Mouse (Mus musculus): ENCODE data around the gene Ybx2. TPM values are rescaled to one million over a fixed set of nuclear protein-coding genes. Genes with fewer than 3 reads are reported as not detected.

Ybx2 gene
- polyA plus RNA-seq, 1 experiment from 2014 or later, result 6.4 TPM

GRCm38 (mm10) chr11:69960616-69961015 lies 25.0 kb downstream of the Ybx2 start:
- peaks cover 52% of the 10 kb centered on the region for H3K27me3 ChIP-seq (ENCODE audit: poor library complexity, severe bottlenecking)

GRCm38 (mm10) chr11:69961841-69962240 lies 26.2 kb downstream of the Ybx2 start:
- no peak overlapping the region for H3K4me3 ChIP-seq
- H3K27ac ChIP-seq, result no peak overlapping the region
- peaks cover 19% of the 10 kb centered on the region for H3K4me1 ChIP-seq
- no peaks in the 10 kb centered on the region for H3K36me3 ChIP-seq (replicated peaks)
- DNase-seq (ENCODE audit: extremely low spot score, low spot score), result no peak
- H3K27me3 ChIP-seq (ENCODE audit: poor library complexity, severe bottlenecking), result peaks cover 64% of the 10 kb centered on the region
- no peaks in the 10 kb centered on the region for H3K9me3 ChIP-seq
- WGBS, result 56% methylated on average over 5 of the region's 5 CpGs

More at GRCm38 (mm10) chr11:69960616-69961015, 25.0 kb downstream of the Ybx2 start:
- Histone ChIP-seq H3K36me3 (replicated peaks) (no peaks in the 10 kb centered on the region), H3K27ac (no peak overlapping the region), H3K9me3 (no peaks in the 10 kb centered on the region), H3K4me1 (peaks cover 8% of the 10 kb centered on the region), H3K4me3 (no peak overlapping the region; the same call in 1 of the 2 replicates)
- 26% methylated on average over 5 of the region's 5 CpGs for WGBS
- no peak for DNase-seq (ENCODE audit: extremely low spot score, low spot score)

GRCm38 (mm10) chr11:69964650-69965270 lies 29.2 kb downstream of the Ybx2 start, which contains the start of gene Cldn7:
Gene Cldn7 (plus strand): TSS chr11:69964779.
- 8% methylated on average over 24 of the region's 24 CpGs for WGBS
- Histone ChIP-seq H3K4me1 (peaks cover 21% of the 10 kb centered on the region), H3K27me3 (ENCODE audit: poor library complexity, severe bottlenecking) (peaks cover 80% of the 10 kb centered on the region), H3K4me3 (peak within 1 kb of the TSS; percentile 48), H3K27ac (no peak within 1 kb of the TSS), H3K9me3 (no peaks in the 10 kb centered on the region), H3K36me3 (replicated peaks) (peaks cover 24% of the 10 kb centered on the region)
- no peak for DNase-seq (ENCODE audit: extremely low spot score, low spot score)

- WGBS, result 2% methylated on average over 49 of the region's 49 CpGs
- Histone ChIP-seq H3K27me3 (ENCODE audit: poor library complexity, severe bottlenecking) (peaks cover 80% of the 10 kb centered on the region), H3K4me3 (peak overlapping the region; percentile 48), H3K4me1 (peaks cover 21% of the 10 kb centered on the region), H3K9me3 (no peaks in the 10 kb centered on the region), H3K36me3 (replicated peaks) (peaks cover 31% of the 10 kb centered on the region), H3K27ac (peak overlapping the region; percentile 74; the same call in 1 of the 2 replicates)
- no peak for DNase-seq (ENCODE audit: extremely low spot score, low spot score)
Measured at GRCm38 (mm10) chr11:69965271-69966005, 29.8 kb downstream of the Ybx2 start.

- peaks cover 21% of the 10 kb centered on the region for H3K4me1 ChIP-seq
- peak overlapping the region; percentile 74 for H3K27ac ChIP-seq
- peak overlapping the region; percentile 48 for H3K4me3 ChIP-seq
- WGBS, result 2% methylated on average over 59 of the region's 59 CpGs
- no peaks in the 10 kb centered on the region for H3K9me3 ChIP-seq
- peaks cover 35% of the 10 kb centered on the region for H3K36me3 ChIP-seq (replicated peaks)
- peaks cover 72% of the 10 kb centered on the region for H3K27me3 ChIP-seq (ENCODE audit: poor library complexity, severe bottlenecking)
- DNase-seq (ENCODE audit: extremely low spot score, low spot score), result peak; percentile 32
Measured at GRCm38 (mm10) chr11:69966006-69966859, 30.6 kb downstream of the Ybx2 start.

- Histone ChIP-seq H3K4me3 (peak overlapping the region; percentile 48), H3K4me1 (peaks cover 21% of the 10 kb centered on the region), H3K27me3 (ENCODE audit: poor library complexity, severe bottlenecking) (peaks cover 65% of the 10 kb centered on the region), H3K36me3 (replicated peaks) (peaks cover 43% of the 10 kb centered on the region), H3K9me3 (no peaks in the 10 kb centered on the region), H3K27ac (peak overlapping the region; percentile 74)
- DNase-seq (ENCODE audit: extremely low spot score, low spot score), result no peak
- WGBS, result 42% methylated on average over 17 of the region's 17 CpGs
Measured at GRCm38 (mm10) chr11:69966860-69967517, 31.4 kb downstream of the Ybx2 start.

GRCm38 (mm10) chr11:69968793-69969192 lies 33.2 kb downstream of the Ybx2 start:
- no peak overlapping the region for H3K27ac ChIP-seq
- WGBS, result 93% methylated on average over 4 of the region's 4 CpGs
- H3K4me1 ChIP-seq, result peaks cover 21% of the 10 kb centered on the region
- H3K36me3 ChIP-seq (replicated peaks), result peaks cover 61% of the 10 kb centered on the region
- no peak overlapping the region for H3K4me3 ChIP-seq
- peaks cover 47% of the 10 kb centered on the region for H3K27me3 ChIP-seq (ENCODE audit: poor library complexity, severe bottlenecking)
- DNase-seq (ENCODE audit: extremely low spot score, low spot score), result no peak
- no peaks in the 10 kb centered on the region for H3K9me3 ChIP-seq

GRCm38 (mm10) chr11:69970222-69970621 lies 34.6 kb downstream of the Ybx2 start:
- peaks cover 75% of the 10 kb centered on the region for H3K36me3 ChIP-seq (replicated peaks)
- no peak overlapping the region for H3K4me3 ChIP-seq
- peaks cover 16% of the 10 kb centered on the region for H3K4me1 ChIP-seq
- no peaks in the 10 kb centered on the region for H3K9me3 ChIP-seq
- H3K27me3 ChIP-seq (ENCODE audit: poor library complexity, severe bottlenecking), result peaks cover 32% of the 10 kb centered on the region
- 89% methylated on average over 6 of the region's 6 CpGs for WGBS
- no peak for DNase-seq (ENCODE audit: extremely low spot score, low spot score)
- H3K27ac ChIP-seq, result no peak overlapping the region

- Histone ChIP-seq H3K9me3 (no peaks in the 10 kb centered on the region), H3K27me3 (ENCODE audit: poor library complexity, severe bottlenecking) (peaks cover 27% of the 10 kb centered on the region), H3K27ac (no peak overlapping the region), H3K4me3 (no peak overlapping the region), H3K36me3 (replicated peaks) (peaks cover 81% of the 10 kb centered on the region), H3K4me1 (peaks cover 12% of the 10 kb centered on the region)
- WGBS, result 95% methylated on average over 3 of the region's 3 CpGs
- DNase-seq (ENCODE audit: extremely low spot score, low spot score), result no peak
Measured at GRCm38 (mm10) chr11:69970775-69971174, 35.2 kb downstream of the Ybx2 start.

GRCm38 (mm10) chr11:69974907-69975306 lies 39.3 kb downstream of the Ybx2 start:
- no peaks in the 10 kb centered on the region for H3K9me3 ChIP-seq
- no peak overlapping the region for H3K4me3 ChIP-seq
- H3K36me3 ChIP-seq (replicated peaks), result peaks cover 87% of the 10 kb centered on the region
- no peak overlapping the region for H3K27ac ChIP-seq
- peaks cover 12% of the 10 kb centered on the region for H3K4me1 ChIP-seq
- DNase-seq (ENCODE audit: extremely low spot score, low spot score), result no peak
- 93% methylated on average over 2 of the region's 2 CpGs for WGBS
- H3K27me3 ChIP-seq (ENCODE audit: poor library complexity, severe bottlenecking), result no peaks in the 10 kb centered on the region

GRCm38 (mm10) chr11:69976271-69976670 lies 40.7 kb downstream of the Ybx2 start:
- Histone ChIP-seq H3K9me3 (no peaks in the 10 kb centered on the region), H3K4me3 (no peak overlapping the region), H3K36me3 (replicated peaks) (peaks cover 79% of the 10 kb centered on the region), H3K4me1 (peaks cover 14% of the 10 kb centered on the region), H3K27me3 (ENCODE audit: poor library complexity, severe bottlenecking) (no peaks in the 10 kb centered on the region), H3K27ac (no peak overlapping the region)
- 84% methylated on average over 4 of the region's 4 CpGs for WGBS
- DNase-seq (ENCODE audit: extremely low spot score, low spot score), result no peak

GRCm38 (mm10) chr11:69979827-69980195 lies 44.2 kb downstream of the Ybx2 start:
- no peaks in the 10 kb centered on the region for H3K27me3 ChIP-seq (ENCODE audit: poor library complexity, severe bottlenecking)
- no peaks in the 10 kb centered on the region for H3K9me3 ChIP-seq
- WGBS, result 5% methylated on average over 16 of the region's 16 CpGs
- H3K27ac ChIP-seq, result peak overlapping the region; percentile 99
- H3K36me3 ChIP-seq (replicated peaks), result peaks cover 66% of the 10 kb centered on the region
- H3K4me3 ChIP-seq, result peak overlapping the region; percentile 99
- no peak for DNase-seq (ENCODE audit: extremely low spot score, low spot score)
- peaks cover 38% of the 10 kb centered on the region for H3K4me1 ChIP-seq
